Mouse (Mus musculus): ENCODE results near the gene Bid. TPM values are rescaled to one million over a fixed set of nuclear protein-coding genes. Genes with fewer than 3 reads are reported as not detected.

Bid gene
- total and polyA plus RNA-seq, 3 experiments = 28.2 to 50.2 TPM; not detected in 1

DNA sequence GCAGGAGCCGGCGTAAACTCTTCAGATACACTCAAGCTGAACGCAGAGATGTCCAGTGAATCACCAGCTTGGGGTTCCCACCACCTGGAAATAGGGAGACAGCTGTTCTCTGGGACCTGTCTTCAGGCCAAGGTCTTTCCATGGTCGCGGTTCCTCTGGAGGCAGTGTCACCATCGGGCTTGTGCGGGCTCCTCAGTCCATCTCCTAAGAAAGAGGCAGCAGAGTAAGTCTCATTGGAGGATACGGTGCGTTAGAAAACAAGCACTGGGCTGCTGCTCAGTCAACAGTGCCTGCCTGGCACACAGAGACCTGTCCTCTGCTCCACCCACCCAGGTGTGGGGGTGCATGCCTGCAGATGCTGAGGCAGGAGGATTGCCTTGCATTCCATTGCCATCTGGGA, 22.6 kb downstream of the Bid start:
- no peaks in the 10 kb centered on the region for H3K79me2 ChIP-seq (ENCODE audit: control insufficient read depth, insufficient read depth, low read length, poor library complexity)
- no peak overlapping the region for H3K27ac ChIP-seq (ENCODE audit: control insufficient read depth, low read depth, low read length)
- H3K27me3 ChIP-seq (ENCODE audit: control insufficient read depth in 1 of 2, insufficient read depth in 2 of 2, low read length in 2 of 2) = no peaks in the 10 kb centered on the region
- H3K36me3 ChIP-seq (ENCODE audit: control insufficient read depth in 1 of 2, insufficient read depth in 2 of 2, low read length in 2 of 2) = peaks cover 8 to 20% of the 10 kb centered on the region in 2 experiments
- no peaks in the 10 kb centered on the region for H3K9me3 ChIP-seq (replicated peaks; ENCODE audit: insufficient read depth, low read length)
- TF ChIP-seq ELF1 (IDR thresholded peaks at IDR 0.05; ENCODE audit: low read depth, low read length) = no peak
- no peak for TF ChIP-seq E2F4 (IDR thresholded peaks at IDR 0.05; ENCODE audit: borderline replicate concordance, low read depth, low read length)
- no peak for TF ChIP-seq CHD1 (IDR thresholded peaks at IDR 0.05; ENCODE audit: low read depth, low read length)
- no peak for TF ChIP-seq ZMIZ1 (IDR thresholded peaks at IDR 0.05; ENCODE audit: low read depth, low read length)
- TF ChIP-seq NELFE (IDR thresholded peaks at IDR 0.05; ENCODE audit: low read depth, low read length) = no peak
- TF ChIP-seq KAT2A (conservative IDR thresholded peaks at IDR 0.05; ENCODE audit: low read depth, low read length) = no peak
- no peak for TF ChIP-seq SMC3 (IDR thresholded peaks at IDR 0.05; ENCODE audit: low read depth, low read length)
- TF ChIP-seq BHLHE40 (IDR thresholded peaks at IDR 0.05; ENCODE audit: borderline replicate concordance, low read depth, low read length) = no peak
- TF ChIP-seq CHD2 (IDR thresholded peaks at IDR 0.05; ENCODE audit: low read length) = no peak
- TF ChIP-seq NRF1 (IDR thresholded peaks at IDR 0.05; ENCODE audit: insufficient read depth, low read depth, low read length, poor library complexity, severe bottlenecking) = no peak
- TF ChIP-seq MAFK (IDR thresholded peaks at IDR 0.05; ENCODE audit: borderline replicate concordance, low read depth, low read length) = no peak
- no peak for TF ChIP-seq SIN3A (IDR thresholded peaks at IDR 0.05; ENCODE audit: low read length)
- TF ChIP-seq MYC (IDR thresholded peaks at IDR 0.05; ENCODE audit: low read depth, low read length) = no peak
- TF ChIP-seq TBP (IDR thresholded peaks at IDR 0.05; ENCODE audit: low read depth, low read length) = no peak
- no peak for TF ChIP-seq ETS1 (IDR thresholded peaks at IDR 0.05; ENCODE audit: low read depth, low read length)
- TF ChIP-seq ZNF384 (IDR thresholded peaks at IDR 0.05; ENCODE audit: low read depth, low read length) = no peak
- TF ChIP-seq RAD21 (IDR thresholded peaks at IDR 0.05; ENCODE audit: low read depth, low read length) = no peak
- no peak for TF ChIP-seq CTCF (IDR thresholded peaks at IDR 0.05 in 2 of 3, conservative IDR thresholded peaks at IDR 0.05 in 1 of 3; ENCODE audit: control insufficient read depth in 1 of 3, insufficient read depth in 1 of 3, low read depth in 2 of 3, low read length in 3 of 3, poor library complexity in 1 of 3, severe bottlenecking in 1 of 3)
- TF ChIP-seq GABPA (IDR thresholded peaks at IDR 0.05; ENCODE audit: low read depth, low read length) = no peak
- peaks cover 9 to 11% of the 10 kb centered on the region in 2 experiments for H3K4me1 ChIP-seq (ENCODE audit: control insufficient read depth in 1 of 2, insufficient read depth in 2 of 2, low read length in 2 of 2)
- DNase-seq (ENCODE audit: low read depth, low spot score) = no peak
- H3K4me3 ChIP-seq (ENCODE audit: control insufficient read depth in 1 of 2, insufficient read depth in 1 of 2, low read depth in 2 of 2, low read length in 2 of 2) = no peak overlapping the region
- no peak overlapping the region for H3K9ac ChIP-seq (ENCODE audit: control insufficient read depth, low read depth, low read length, poor library complexity, severe bottlenecking)

DNA sequence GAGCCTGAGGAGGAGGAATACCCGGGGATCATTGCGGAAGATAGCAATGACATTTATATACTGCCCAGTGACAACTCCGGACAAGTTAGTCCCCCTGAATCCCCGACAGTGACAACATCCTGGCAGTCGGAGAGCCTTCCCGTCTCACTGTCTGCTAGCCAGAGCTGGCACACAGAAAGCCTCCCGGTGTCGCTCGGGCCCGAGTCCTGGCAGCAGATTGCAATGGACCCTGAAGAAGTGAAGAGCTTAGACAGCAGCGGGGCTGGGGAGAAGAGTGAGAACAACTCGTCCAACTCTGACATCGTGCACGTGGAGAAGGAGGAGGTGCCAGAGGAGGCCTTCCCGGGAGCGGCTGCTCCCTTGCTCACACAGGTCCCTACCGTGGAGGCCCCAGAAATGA, 30.0 kb downstream of the Bid start:
- Histone ChIP-seq H3K4me3 (ENCODE audit: control insufficient read depth in 1 of 2, insufficient read depth in 1 of 2, low read depth in 2 of 2, low read length in 2 of 2) (no peak overlapping the region), H3K27me3 (ENCODE audit: control insufficient read depth in 1 of 2, insufficient read depth in 2 of 2, low read length in 2 of 2) (no peaks in the 10 kb centered on the region), H3K27ac (ENCODE audit: control insufficient read depth, low read depth, low read length) (no peak overlapping the region), H3K79me2 (ENCODE audit: control insufficient read depth, insufficient read depth, low read length, poor library complexity) (no peaks in the 10 kb centered on the region), H3K9ac (ENCODE audit: control insufficient read depth, low read depth, low read length, poor library complexity, severe bottlenecking) (no peak overlapping the region), H3K9me3 (replicated peaks; ENCODE audit: insufficient read depth, low read length) (no peaks in the 10 kb centered on the region), H3K36me3 (ENCODE audit: control insufficient read depth in 1 of 2, insufficient read depth in 2 of 2, low read length in 2 of 2) (peaks cover 0 to 31% of the 10 kb centered on the region in 2 experiments; a peak in 2 of 4 replicates), H3K4me1 (ENCODE audit: control insufficient read depth in 1 of 2, insufficient read depth in 2 of 2, low read length in 2 of 2) (no peaks in the 10 kb centered on the region)
- no peak for DNase-seq (ENCODE audit: low read depth, low spot score)
- TF ChIP-seq SMC3 (IDR thresholded peaks at IDR 0.05; ENCODE audit: low read depth, low read length) = no peak
- no peak for TF ChIP-seq MAFK (IDR thresholded peaks at IDR 0.05; ENCODE audit: borderline replicate concordance, low read depth, low read length)
- no peak for TF ChIP-seq TCF12 (IDR thresholded peaks at IDR 0.05; ENCODE audit: low read depth, low read length)
- TF ChIP-seq MYC (IDR thresholded peaks at IDR 0.05; ENCODE audit: low read depth, low read length) = no peak
- no peak for TF ChIP-seq E2F4 (IDR thresholded peaks at IDR 0.05; ENCODE audit: borderline replicate concordance, low read depth, low read length)
- TF ChIP-seq TBP (IDR thresholded peaks at IDR 0.05; ENCODE audit: low read depth, low read length) = no peak
- TF ChIP-seq CTCF (IDR thresholded peaks at IDR 0.05 in 2 of 3, conservative IDR thresholded peaks at IDR 0.05 in 1 of 3; ENCODE audit: control insufficient read depth in 1 of 3, insufficient read depth in 1 of 3, low read depth in 2 of 3, low read length in 3 of 3, poor library complexity in 1 of 3, severe bottlenecking in 1 of 3) = no peak
- no peak for TF ChIP-seq NELFE (IDR thresholded peaks at IDR 0.05; ENCODE audit: low read depth, low read length)
- TF ChIP-seq ZNF384 (IDR thresholded peaks at IDR 0.05; ENCODE audit: low read depth, low read length) = no peak

Measured in MEL (cell line).